Mouse (Mus musculus): Measurements from ENCODE around the gene Cnnm4.

GRCm38 (mm10) chr1:36474646-36475045 is 3.2 kb downstream of the Cnnm4 start:
- TF ChIP-seq TAL1 (IDR thresholded peaks at IDR 0.05; ENCODE audit: low read length): no peak
- no peak for TF ChIP-seq GATA1 (IDR thresholded peaks at IDR 0.05; ENCODE audit: low read length)
